Mouse (Mus musculus) ovary, postnatal 14 days (tissue): ENCODE data around the gene Slc2a3.
"Not testable (repeated sequence)": the region's sequence is repeated elsewhere in the genome, so short reads cannot be mapped to it uniquely, and the experiment has no call there.

ENCODE experiments used
- DNase-seq: peaks from one replicate; pipeline ENCODE4 v3.0.0; 2022; ENCODE audit warnings: low spot score

The Slc2a3 gene

GRCm38 (mm10) chr6:122804418-122804817, 3.0 kb upstream of the Slc2a3 start:
- DNase-seq = peak; percentile 76

DNA sequence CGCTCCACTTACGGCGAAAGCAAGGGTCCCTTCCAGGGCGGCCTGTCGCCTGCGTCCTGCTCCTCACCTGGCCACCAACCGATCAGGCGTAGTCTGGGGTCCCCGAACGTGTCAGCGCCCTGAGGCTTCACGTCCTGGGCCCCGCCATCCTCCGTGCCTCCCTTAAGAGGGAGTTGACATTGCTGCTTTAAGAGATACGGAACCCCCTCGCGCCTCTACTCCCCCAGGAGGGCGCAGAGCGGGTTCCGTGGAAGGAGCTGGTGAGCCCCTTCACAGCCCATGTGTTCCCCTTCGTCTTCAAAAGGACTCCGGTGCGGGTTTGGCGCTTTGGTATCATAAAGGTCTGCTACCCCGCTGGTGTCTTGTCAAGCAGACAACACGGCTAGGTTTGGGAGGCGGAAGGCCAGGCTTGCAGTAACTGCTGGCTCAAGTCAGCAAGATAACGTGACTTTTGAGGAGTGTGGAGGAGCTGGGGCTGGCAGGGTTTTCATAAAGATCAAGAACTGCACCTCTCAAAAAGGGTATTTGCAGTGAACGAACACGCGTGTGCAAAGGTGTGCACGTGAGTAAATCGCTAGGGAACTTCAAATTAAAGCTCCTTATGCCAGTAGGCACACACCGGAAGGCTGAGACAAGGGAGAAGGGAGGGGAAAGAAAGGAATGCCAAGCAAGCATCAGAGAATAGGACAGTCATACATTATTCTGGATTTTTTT, 518 bp upstream of the Slc2a3 start:
- DNase-seq = no peak

GRCm38 (mm10) chr6:122800640-122801300, 670 bp downstream of the Slc2a3 start:
- no peak for DNase-seq

GRCm38 (mm10) chr6:122795254-122795935, 6.0 kb downstream of the Slc2a3 start:
- DNase-seq = no peak

DNA sequence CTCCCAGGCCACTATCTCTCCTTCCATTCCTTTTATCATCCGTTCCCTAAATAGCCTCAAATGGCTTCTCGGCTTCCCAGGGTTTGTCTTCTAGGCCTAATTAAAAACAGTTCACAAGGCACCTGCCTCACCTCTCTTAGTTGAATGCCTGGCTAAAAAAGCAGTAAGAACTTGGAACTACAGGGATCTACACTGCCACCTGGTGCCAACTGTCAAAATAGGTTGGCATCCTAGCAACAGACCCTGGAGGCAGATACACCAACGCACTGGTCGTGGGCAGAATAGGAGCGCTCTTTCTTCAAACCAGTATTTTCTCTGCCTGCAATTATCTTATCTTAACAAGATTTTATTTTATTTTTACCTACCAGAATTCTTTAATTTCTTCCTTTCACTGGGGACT, 15.2 kb downstream of the Slc2a3 start:
- peak; percentile 37 for DNase-seq

DNA sequence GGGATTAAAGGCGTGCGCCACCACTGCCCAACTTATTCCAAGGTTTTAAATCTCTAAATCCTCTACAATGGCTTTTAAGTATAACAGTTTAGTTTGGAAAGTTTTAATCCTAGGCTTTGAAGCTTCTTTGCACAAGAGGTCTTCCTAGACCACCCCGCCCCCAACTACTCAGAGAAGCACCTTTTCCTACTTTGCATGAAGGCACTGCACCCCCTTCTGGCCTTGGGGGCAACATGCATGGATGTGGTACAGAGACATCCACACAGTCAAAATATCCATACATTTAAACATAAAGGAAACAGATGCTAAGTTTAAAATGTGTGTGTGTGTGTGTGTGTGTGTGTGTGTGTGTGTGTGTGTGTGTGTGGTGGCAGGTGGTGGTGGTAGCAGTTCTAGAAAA, 16.6 kb downstream of the Slc2a3 start:
- DNase-seq = no peak

DNA sequence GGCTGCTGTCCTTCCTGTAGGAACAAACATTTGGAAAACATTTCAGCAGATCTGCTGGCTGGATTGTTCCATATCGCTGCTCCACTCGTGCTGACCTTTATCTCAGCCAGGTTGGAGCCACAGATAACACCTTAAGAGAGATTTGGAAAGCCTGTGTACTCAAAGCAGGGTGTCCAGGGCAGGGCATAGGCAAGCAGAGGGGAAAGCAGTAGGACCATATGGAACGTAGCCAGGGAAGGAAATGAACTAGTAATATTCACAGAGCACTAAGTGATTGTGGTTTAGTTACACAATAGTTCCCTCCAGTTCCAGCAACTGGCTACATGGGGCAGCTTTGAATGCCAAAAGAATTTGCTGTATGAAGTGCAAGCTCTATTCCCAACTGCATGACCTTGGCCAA, 19.3 kb downstream of the Slc2a3 start:
- no peak for DNase-seq

GRCm38 (mm10) chr6:122781167-122781566, 20.3 kb downstream of the Slc2a3 start:
- no peak for DNase-seq

DNA sequence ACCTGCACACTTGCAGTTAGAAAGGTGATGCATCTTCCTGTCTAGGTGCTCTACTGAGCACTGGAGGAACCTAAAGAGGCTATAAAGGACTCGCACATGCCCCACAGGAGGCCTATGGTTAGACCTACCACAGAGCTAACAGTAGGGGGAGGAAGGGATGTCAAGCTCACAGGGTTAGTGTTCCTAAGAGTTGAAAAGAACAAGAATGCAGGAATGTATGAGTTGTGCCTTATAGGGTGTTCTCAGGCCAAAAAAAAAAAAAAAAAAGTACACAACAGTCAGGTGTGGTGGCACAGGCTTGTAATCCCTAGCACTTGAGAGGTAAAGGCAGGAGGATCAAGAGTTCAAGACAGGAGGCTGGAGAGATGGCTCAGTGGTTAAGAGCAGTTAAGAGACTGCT, 21.5 kb downstream of the Slc2a3 start:
- no peak for DNase-seq

DNA sequence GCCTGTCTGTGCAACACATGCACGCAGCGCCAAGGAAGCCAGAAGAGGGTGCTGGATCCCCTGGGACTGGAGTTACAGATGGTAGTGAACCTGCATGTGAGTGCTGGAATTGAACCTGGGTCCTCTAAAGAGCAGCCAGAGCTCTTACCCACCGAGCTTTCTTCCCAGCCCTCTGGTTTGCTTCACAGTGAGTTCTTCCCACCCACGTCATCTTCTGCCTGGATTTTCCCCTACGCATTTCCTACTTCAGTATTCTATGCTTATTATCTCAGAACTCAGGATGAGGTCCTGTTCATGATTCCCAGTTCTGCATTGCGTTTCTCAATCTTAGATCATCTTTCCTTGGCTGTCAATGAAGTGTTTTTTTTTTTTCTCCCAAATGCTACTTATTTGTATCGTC, 25.4 kb downstream of the Slc2a3 start:
- DNase-seq = no peak

DNA sequence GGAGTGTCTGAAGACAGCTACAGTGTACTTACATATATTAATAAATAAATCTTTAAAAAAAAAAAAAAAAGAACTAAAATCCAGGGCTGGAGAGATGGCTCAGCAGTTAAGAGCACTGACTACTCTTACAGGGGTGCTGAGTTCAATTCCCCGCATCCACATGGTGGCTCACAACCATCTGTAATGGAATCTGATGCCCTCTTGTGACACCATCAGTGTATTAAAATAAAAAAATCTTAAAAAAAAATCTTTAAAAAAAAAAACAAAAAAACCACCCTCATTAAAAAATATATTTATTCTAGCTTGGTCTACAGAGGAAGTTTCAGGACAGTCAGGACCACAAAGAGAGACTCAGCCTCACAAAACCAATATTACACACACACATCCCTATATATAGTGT, 27.1 kb downstream of the Slc2a3 start:
- DNase-seq = no peak

- no peak for DNase-seq
Measured at GRCm38 (mm10) chr6:122772701-122773100, 28.7 kb downstream of the Slc2a3 start.

GRCm38 (mm10) chr6:122770760-122771315, 30.6 kb downstream of the Slc2a3 start:
- no peak for DNase-seq

DNA sequence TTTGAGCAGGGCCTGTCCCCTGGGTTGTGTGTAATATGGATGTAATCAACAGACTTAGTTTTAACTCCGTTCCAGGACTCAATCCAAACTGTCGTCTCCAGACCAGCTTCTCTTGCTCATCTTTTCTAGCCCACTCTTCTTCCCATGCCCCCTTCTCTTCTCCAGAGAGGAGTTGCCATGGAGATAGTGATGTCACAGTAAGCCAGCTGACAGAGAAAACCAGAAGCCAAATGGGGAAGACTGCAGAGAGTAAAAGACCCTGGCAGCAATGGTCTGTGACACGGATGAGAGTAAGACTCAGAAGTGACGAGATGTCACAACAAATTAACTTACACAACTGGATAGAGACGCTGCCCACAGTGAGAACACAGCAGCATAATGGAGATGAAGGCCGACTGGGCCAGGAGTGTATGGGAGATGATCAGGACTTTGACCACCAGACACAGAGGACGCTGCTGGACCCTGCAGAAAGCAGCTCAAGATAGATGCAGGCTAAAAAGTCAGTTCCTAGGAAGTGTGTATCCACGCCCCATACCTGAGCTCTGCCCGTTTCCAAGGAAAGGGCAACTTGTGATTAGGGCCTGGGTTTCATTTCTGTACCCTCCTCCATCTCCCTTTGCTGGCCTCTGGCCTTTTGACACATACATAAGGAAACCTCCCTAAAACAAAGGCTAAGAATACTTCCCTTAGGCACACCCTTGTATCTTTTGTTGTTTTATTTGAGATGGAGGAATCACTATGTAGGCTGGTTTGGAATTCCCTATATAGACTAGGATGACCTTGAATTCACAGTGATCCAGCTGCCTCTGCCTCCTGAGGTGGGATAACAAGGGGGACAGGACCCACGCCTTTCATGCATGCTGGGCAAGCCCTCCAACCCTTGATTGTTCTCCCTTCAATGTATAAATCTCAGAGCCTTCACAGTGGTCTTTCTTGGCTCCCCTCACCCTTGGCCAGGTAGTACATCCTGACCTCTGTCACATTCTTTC, 31.4 kb downstream of the Slc2a3 start:
- DNase-seq = no peak

- no peak for DNase-seq
Measured at GRCm38 (mm10) chr6:122768256-122768655, 33.2 kb downstream of the Slc2a3 start.

DNA sequence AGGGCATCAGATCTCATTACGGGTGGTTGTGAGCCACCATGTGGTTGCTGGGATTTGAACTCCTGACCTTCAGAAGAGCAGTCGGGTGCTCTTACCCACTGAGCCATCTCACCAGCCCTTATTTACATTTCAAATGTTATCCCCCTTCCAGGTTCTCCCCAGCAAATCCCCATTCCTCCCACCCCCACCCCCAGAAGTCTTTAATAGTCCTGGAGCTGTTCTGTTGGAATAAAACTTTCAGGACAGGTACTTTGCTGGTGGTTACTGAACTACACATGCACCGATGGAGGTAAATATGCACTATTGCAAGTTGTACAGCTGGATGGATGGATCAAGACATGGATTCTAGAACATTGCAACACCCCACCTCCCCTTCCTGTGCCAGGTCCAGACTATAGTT, 34.4 kb downstream of the Slc2a3 start:
- not testable (repeated sequence) for DNase-seq

GRCm38 (mm10) chr6:122766145-122766968, 35.1 kb downstream of the Slc2a3 start:
- no peak for DNase-seq

DNA sequence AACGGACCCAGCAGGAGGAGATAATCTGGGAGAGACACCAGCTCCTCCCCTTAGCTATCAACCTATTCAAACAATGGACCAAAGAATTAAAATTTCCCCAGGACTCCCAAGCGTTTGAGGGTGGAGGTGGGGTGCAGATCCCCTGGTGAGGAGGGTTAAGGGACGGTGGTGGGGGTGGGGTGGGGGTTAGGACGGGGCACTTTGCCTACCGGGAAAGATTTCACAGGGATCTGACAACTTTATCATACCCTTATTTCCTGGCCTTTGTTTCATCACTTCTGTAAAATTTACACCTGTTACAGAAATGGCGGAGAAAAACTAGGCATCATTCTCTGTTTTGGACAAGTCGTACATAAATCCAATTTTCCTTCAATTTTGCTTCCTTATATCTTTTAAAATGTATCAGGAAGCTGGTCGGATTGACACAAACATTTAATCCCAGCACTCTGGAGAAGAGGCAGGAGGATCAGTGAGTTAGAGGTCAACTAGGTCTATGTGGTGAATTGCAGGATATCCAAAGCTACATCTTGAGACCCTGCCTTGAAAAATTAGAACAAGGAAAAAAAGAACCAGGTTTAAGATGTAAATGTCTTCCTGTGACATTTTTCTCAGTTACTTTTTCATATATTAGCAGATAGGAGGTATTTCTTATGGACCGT, 36.0 kb downstream of the Slc2a3 start:
- DNase-seq = no peak

GRCm38 (mm10) chr6:122764446-122765297, 36.8 kb downstream of the Slc2a3 start:
- DNase-seq = no peak
